Comparison of ENCODE assay signal across 25 mouse cellular contexts in genomic region chr15:57581266-57581665, GRCm38 (mm10).
DNase-seq lines count a peak whose midpoint lies in the region; ATAC-seq and TF ChIP-seq lines count a peak whose summit lies in the region.
"Had no signal": no experiment of that assay in that cellular context is flagged by ENCODE, and none has a peak within 500 bp of the region (broad histone marks: within the 10 kb centered on the region; RNA-seq: fewer than 3 reads in every experiment).

No protein-coding gene starts in this region.

- TF ChIP-seq CTCF in thymus, adult 2 months (IDR thresholded peaks at IDR 0.05; ENCODE audit: borderline replicate concordance, control insufficient read depth, extremely low read depth, insufficient read depth, low read length, poor library complexity) = no peak

- DNase-seq in cerebellum, postnatal 14 days = peak; percentile 52 to 70
- DNase-seq in cerebellum, postnatal 36 days = no peak
- DNase-seq in kidney, adult 9 months = peak; percentile 50
- no peak for DNase-seq in midbrain, embryonic 11.5 days (ENCODE audit: low spot score, missing footprints)
- no peak for DNase-seq in thymus, adult 2 months
- DNase-seq: adrenal gland, adult 2 months; adrenal gland, postnatal 36 days; B cell, adult 2 months; forebrain, postnatal 0 days; gastrocnemius, postnatal 10 days; layer of hippocampus, postnatal 36 days; left cerebral cortex, postnatal 4 days; liver, postnatal 0 days; thymus, postnatal 4 days had no signal

- H3K4me1 ChIP-seq in kidney, embryonic 14.5 days (ENCODE audit: control insufficient read depth, insufficient read depth, low read length) = no peaks in the 10 kb centered on the region
- H3K4me1 ChIP-seq in midbrain, embryonic 16.5 days (ENCODE audit: control insufficient read depth, insufficient read depth, low read length) = 0 out of 2 replicates have a peak, but pooled peaks cover 2% of the 10 kb centered on the region
- H3K4me1 ChIP-seq in midbrain, embryonic 11.5 days (ENCODE audit: control insufficient read depth, insufficient read depth, low read length) = no peaks in the 10 kb centered on the region
- no peaks in the 10 kb centered on the region for H3K4me1 ChIP-seq in thymus, adult 2 months (replicated peaks; ENCODE audit: control insufficient read depth, insufficient read depth, low read length)
- H3K4me1 ChIP-seq: embryonic facial prominence, embryonic 15.5 days; forebrain, embryonic 12.5 days; liver, embryonic 12.5 days had no signal

- no peaks in the 10 kb centered on the region for H3K9me3 ChIP-seq in kidney, embryonic 14.5 days (ENCODE audit: control insufficient read depth, low read length)
- no peaks in the 10 kb centered on the region; the same call in 1 of the 2 replicates for H3K9me3 ChIP-seq in midbrain, embryonic 16.5 days (replicated peaks; ENCODE audit: control insufficient read depth, low read length, poor library complexity, severe bottlenecking)
- no peaks in the 10 kb centered on the region for H3K9me3 ChIP-seq in midbrain, embryonic 11.5 days (ENCODE audit: control insufficient read depth, low read length)
- H3K9me3 ChIP-seq: embryonic facial prominence, embryonic 10.5 days; embryonic facial prominence, embryonic 15.5 days; forebrain, embryonic 12.5 days; heart, embryonic 13.5 days; liver, embryonic 12.5 days had no signal

- H3K27ac ChIP-seq in kidney, embryonic 14.5 days (ENCODE audit: low read depth, low read length) = no peak overlapping the region
- H3K27ac ChIP-seq in midbrain, embryonic 16.5 days (ENCODE audit: low read length) = no peak overlapping the region
- no peak overlapping the region for H3K27ac ChIP-seq in midbrain, embryonic 11.5 days (ENCODE audit: low read depth, low read length)
- no peak overlapping the region for H3K27ac ChIP-seq in thymus, adult 2 months (ENCODE audit: control insufficient read depth, insufficient read depth, low read length)
- H3K27ac ChIP-seq: embryonic facial prominence, embryonic 10.5 days; embryonic facial prominence, embryonic 15.5 days; forebrain, embryonic 12.5 days; heart, embryonic 13.5 days; liver, embryonic 12.5 days; macrophage had no signal

- no peak for TF ChIP-seq POLR2A in thymus, adult 2 months (IDR thresholded peaks at IDR 0.05; ENCODE audit: control insufficient read depth, extremely low read depth, insufficient read depth, low read length, poor library complexity)

- no peak overlapping the region for H3K9ac ChIP-seq in kidney, embryonic 14.5 days (ENCODE audit: low read depth, low read length)
- no peak overlapping the region for H3K9ac ChIP-seq in midbrain, embryonic 16.5 days (ENCODE audit: low read depth, low read length)
- H3K9ac ChIP-seq in midbrain, embryonic 11.5 days (ENCODE audit: low read length) = no peak overlapping the region
- H3K9ac ChIP-seq: embryonic facial prominence, embryonic 15.5 days; forebrain, embryonic 12.5 days; forebrain, postnatal 0 days; heart, embryonic 13.5 days; liver, embryonic 12.5 days; liver, postnatal 0 days had no signal

- no peaks in the 10 kb centered on the region for H3K36me3 ChIP-seq in kidney, embryonic 14.5 days (ENCODE audit: control insufficient read depth, insufficient read depth, low read length)
- H3K36me3 ChIP-seq in midbrain, embryonic 16.5 days (ENCODE audit: control insufficient read depth, insufficient read depth, low read length) = no peaks in the 10 kb centered on the region
- no peaks in the 10 kb centered on the region for H3K36me3 ChIP-seq in midbrain, embryonic 11.5 days (ENCODE audit: control insufficient read depth, insufficient read depth, low read length)
- H3K36me3 ChIP-seq in thymus, adult 2 months (ENCODE audit: control insufficient read depth, insufficient read depth, low read length) = no peaks in the 10 kb centered on the region
- H3K36me3 ChIP-seq: embryonic facial prominence, embryonic 10.5 days; embryonic facial prominence, embryonic 15.5 days; forebrain, embryonic 12.5 days; heart, embryonic 13.5 days; liver, embryonic 12.5 days had no signal

- no peak for ATAC-seq in kidney, embryonic 14.5 days (ENCODE audit: low FRiP score, low TSS enrichment)
- 0 out of 2 replicates have a peak, but pooled peaks have one; percentile 36 for ATAC-seq in midbrain, embryonic 16.5 days
- ATAC-seq in midbrain, embryonic 11.5 days (ENCODE audit: low FRiP score) = no peak
- ATAC-seq: activated CD4-positive, CD25-positive, alpha-beta regulatory T cell, adult 4 months; forebrain, postnatal 0 days; intestine, embryonic 16.5 days; liver, embryonic 12.5 days; liver, postnatal 0 days; lung, postnatal 0 days had no signal

- no peak overlapping the region for H3K4me2 ChIP-seq in kidney, embryonic 14.5 days (replicated peaks; ENCODE audit: low read depth, low read length)
- H3K4me2 ChIP-seq in midbrain, embryonic 16.5 days (ENCODE audit: low read length) = no peak overlapping the region
- H3K4me2 ChIP-seq in midbrain, embryonic 11.5 days = no peak overlapping the region
- H3K4me2 ChIP-seq: embryonic facial prominence, embryonic 15.5 days; forebrain, embryonic 12.5 days; heart, embryonic 13.5 days; liver, embryonic 12.5 days had no signal

- H3K4me3 ChIP-seq in kidney, embryonic 14.5 days (ENCODE audit: low read length) = no peak overlapping the region
- H3K4me3 ChIP-seq in midbrain, embryonic 16.5 days (ENCODE audit: low read depth, low read length) = no peak overlapping the region
- H3K4me3 ChIP-seq in midbrain, embryonic 11.5 days (ENCODE audit: low read depth, low read length) = no peak overlapping the region
- no peak overlapping the region for H3K4me3 ChIP-seq in thymus, adult 2 months (ENCODE audit: control insufficient read depth, insufficient read depth, low read length)
- H3K4me3 ChIP-seq: embryonic facial prominence, embryonic 10.5 days; embryonic facial prominence, embryonic 15.5 days; forebrain, embryonic 12.5 days; heart, embryonic 13.5 days; liver, embryonic 12.5 days had no signal

- H3K27me3 ChIP-seq in kidney, embryonic 14.5 days (ENCODE audit: control insufficient read depth, insufficient read depth, low read length) = no peaks in the 10 kb centered on the region
- H3K27me3 ChIP-seq in midbrain, embryonic 16.5 days (ENCODE audit: control insufficient read depth, insufficient read depth, low read depth, low read length) = no peaks in the 10 kb centered on the region
- H3K27me3 ChIP-seq in midbrain, embryonic 11.5 days (ENCODE audit: control insufficient read depth, insufficient read depth, low read length) = no peaks in the 10 kb centered on the region
- H3K27me3 ChIP-seq in thymus, adult 2 months (ENCODE audit: control insufficient read depth, insufficient read depth, low read length) = no peaks in the 10 kb centered on the region
- H3K27me3 ChIP-seq: embryonic facial prominence, embryonic 15.5 days; forebrain, embryonic 12.5 days; heart, embryonic 13.5 days; liver, embryonic 12.5 days had no signal

Comparison
In these comparisons a context has a peak if more than half of its experiments do, and no peak if none do; other contexts are left out.
1. DNase-seq: peak in cerebellum, postnatal 14 days (2 of 2) and kidney, adult 9 months (single experiment); none in cerebellum, postnatal 36 days (0 of 2), midbrain, embryonic 11.5 days (single experiment) and thymus, adult 2 months (single experiment).